Comparison of ENCODE assay signal across 21 mouse cellular contexts in genomic region chr1:193451471-193452135, GRCm38 (mm10).
A peak's percentile ranks its signal among the peaks of the same experiment; 100 is the strongest.
DNase-seq lines count a peak whose midpoint lies in the region; ATAC-seq and TF ChIP-seq lines count a peak whose summit lies in the region.
"Had no signal": no experiment of that assay in that cellular context is flagged by ENCODE, and none has a peak within 500 bp of the region (broad histone marks: within the 10 kb centered on the region; RNA-seq: fewer than 3 reads in every experiment).

No protein-coding gene starts in this region.

- H3K4me1 ChIP-seq in stomach, embryonic 14.5 days (ENCODE audit: control insufficient read depth, insufficient read depth, low read length): peaks cover 9% of the 10 kb centered on the region; the same call in 1 of the 2 replicates
- no peaks in the 10 kb centered on the region for H3K4me1 ChIP-seq in stomach, postnatal 0 days (replicated peaks; ENCODE audit: control insufficient read depth, insufficient read depth)
- H3K4me1 ChIP-seq: liver, embryonic 12.5 days had no signal

- no peaks in the 10 kb centered on the region for H3K9me3 ChIP-seq in stomach, embryonic 14.5 days (ENCODE audit: control insufficient read depth, low read depth, low read length)
- no peaks in the 10 kb centered on the region for H3K9me3 ChIP-seq in stomach, postnatal 0 days (ENCODE audit: control insufficient read depth, low read length)
- H3K9me3 ChIP-seq: hindbrain, embryonic 10.5 days; limb, embryonic 12.5 days; liver, embryonic 12.5 days; midbrain, embryonic 12.5 days had no signal

- H3K27me3 ChIP-seq in stomach, embryonic 14.5 days (ENCODE audit: control insufficient read depth, insufficient read depth, low read length): no peaks in the 10 kb centered on the region
- H3K27me3 ChIP-seq in stomach, postnatal 0 days (ENCODE audit: control insufficient read depth, insufficient read depth, low read length): no peaks in the 10 kb centered on the region
- H3K27me3 ChIP-seq: limb, embryonic 12.5 days; liver, embryonic 12.5 days; midbrain, embryonic 12.5 days had no signal

- 64% methylated on average over 4 of the region's 4 CpGs for WGBS in stomach, embryonic 14.5 days
- 61% methylated on average over 4 of the region's 4 CpGs for WGBS in stomach, postnatal 0 days

- H3K4me2 ChIP-seq in stomach, embryonic 14.5 days (replicated peaks; ENCODE audit: low read depth, low read length): no peak overlapping the region
- no peak overlapping the region for H3K4me2 ChIP-seq in stomach, postnatal 0 days (replicated peaks; ENCODE audit: low read depth)
- H3K4me2 ChIP-seq: limb, embryonic 12.5 days; liver, embryonic 12.5 days; midbrain, embryonic 12.5 days had no signal

- no peak for ATAC-seq in stomach, embryonic 14.5 days (ENCODE audit: insufficient number of reproducible peaks, insufficient read depth, low FRiP score, low read depth)
- ATAC-seq in stomach, postnatal 0 days (ENCODE audit: low FRiP score, low TSS enrichment): no peak
- ATAC-seq: forebrain, embryonic 16.5 days; hindbrain, postnatal 0 days; liver, embryonic 12.5 days had no signal

- no peak overlapping the region for H3K9ac ChIP-seq in stomach, embryonic 14.5 days (replicated peaks; ENCODE audit: low read depth, low read length)
- H3K9ac ChIP-seq in stomach, postnatal 0 days (ENCODE audit: low read length): no peak overlapping the region
- H3K9ac ChIP-seq: limb, embryonic 12.5 days; liver, embryonic 12.5 days; midbrain, embryonic 12.5 days had no signal

- peak overlapping the region; percentile 17; the same call in 1 of the 2 replicates for H3K27ac ChIP-seq in stomach, embryonic 14.5 days (ENCODE audit: low read length)
- no peak overlapping the region for H3K27ac ChIP-seq in stomach, postnatal 0 days (replicated peaks)
- H3K27ac ChIP-seq: hindbrain, postnatal 0 days; kidney, postnatal 0 days; limb, embryonic 12.5 days; liver, embryonic 12.5 days; macrophage; midbrain, embryonic 12.5 days had no signal

- DNase-seq in adrenal gland, adult (ENCODE audit: inconsistent age in 2 of 2, low spot score in 1 of 2): peak; percentile 50 to 76
- no peak for DNase-seq in adrenal gland, postnatal 25 days
- DNase-seq in stomach, postnatal 0 days (ENCODE audit: low spot score): no peak
- DNase-seq in brain, adult 2 months (ENCODE audit: low read depth, low spot score): peak; percentile 66
- no peak for DNase-seq in spleen, postnatal 14 days (ENCODE audit: low spot score in 2 of 2)
- no peak for DNase-seq in cerebellum, postnatal 14 days
- DNase-seq in right cerebral cortex, postnatal 4 days: no peak
- DNase-seq: cerebellum, adult 18-20 months; gastrocnemius, postnatal 25 days; kidney, adult 18-20 months; lung, adult 2 months; spleen, adult 18-20 months had no signal

- no peak for TF ChIP-seq CTCF in stomach, postnatal 0 days (IDR thresholded peaks at IDR 0.05; ENCODE audit: low read depth)

- no peaks in the 10 kb centered on the region for H3K36me3 ChIP-seq in stomach, embryonic 14.5 days (ENCODE audit: control insufficient read depth, insufficient read depth, low read length)
- no peaks in the 10 kb centered on the region for H3K36me3 ChIP-seq in stomach, postnatal 0 days (ENCODE audit: control insufficient read depth, insufficient read depth, low read length)
- H3K36me3 ChIP-seq: hindbrain, embryonic 10.5 days; limb, embryonic 12.5 days; liver, embryonic 12.5 days; midbrain, embryonic 12.5 days had no signal

- H3K4me3 ChIP-seq in stomach, embryonic 14.5 days (ENCODE audit: low read depth, low read length): no peak overlapping the region
- no peak overlapping the region for H3K4me3 ChIP-seq in stomach, postnatal 0 days (ENCODE audit: low read depth, low read length)
- H3K4me3 ChIP-seq: hindbrain, embryonic 10.5 days; limb, embryonic 12.5 days; liver, embryonic 12.5 days; midbrain, embryonic 12.5 days had no signal

- TF ChIP-seq EP300 in stomach, postnatal 0 days (optimal IDR thresholded peaks at IDR 0.05): no peak

Comparison
In these comparisons a context has a peak if more than half of its experiments do, and no peak if none do; other contexts are left out.
1. DNase-seq: peak in adrenal gland, adult (2 of 2) and brain, adult 2 months (single experiment); none in adrenal gland, postnatal 25 days (single experiment), stomach, postnatal 0 days (single experiment), spleen, postnatal 14 days (0 of 2), cerebellum, postnatal 14 days (0 of 2) and right cerebral cortex, postnatal 4 days (single experiment).